Mouse (Mus musculus) megakaryocyte, embryonic 14.5 days (primary cell): ENCODE measurements around the gene H2al1h.

Source experiments
- FLI1 ChIP-seq: IDR thresholded peaks from 2 replicates; pipeline ENCODE4 v1.6.1; 2012; ENCODE audit warnings: low read length, inconsistent platforms, mixed read lengths
- GATA1 ChIP-seq: IDR thresholded peaks from 3 replicates; pipeline ENCODE4 v1.6.1; 2012; ENCODE audit warnings: mixed read lengths, low read length, inconsistent platforms, borderline replicate concordance

DNA sequence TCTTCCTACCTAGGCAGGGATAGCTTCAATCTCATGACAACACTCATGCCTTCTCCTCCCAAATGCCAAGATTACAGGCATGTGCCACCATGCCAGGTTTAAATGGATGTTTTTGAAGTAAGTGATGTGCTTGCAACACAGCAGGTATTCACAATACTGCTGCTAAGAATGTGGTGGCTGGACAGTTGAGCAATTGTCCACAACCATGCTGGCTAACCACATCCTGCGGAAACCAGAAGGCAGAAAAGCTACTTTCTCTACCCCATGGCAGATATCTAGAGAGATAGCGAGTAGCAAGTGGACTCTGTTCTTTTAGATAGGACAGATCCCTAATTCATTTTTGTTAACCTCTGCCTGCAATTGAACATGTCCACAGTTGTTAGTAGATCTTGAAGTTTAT lies 40.0 kb downstream of the H2al1h start:
- TF ChIP-seq GATA1, result no peak
- TF ChIP-seq FLI1, result no peak
